Mouse (Mus musculus): ENCODE data around the gene Ppm1h.

GRCm38 (mm10) chr10:122872720-122873119 is 194.2 kb downstream of the Ppm1h start:
- TF ChIP-seq CTCF (IDR thresholded peaks at IDR 0.05) (no peak), EP300 (IDR thresholded peaks at IDR 0.05) (no peak)

Data from lung, postnatal 0 days (tissue).